Mouse (Mus musculus): ENCODE measurements around the gene Ces3b. TPM values are rescaled to one million over a fixed set of nuclear protein-coding genes. Genes with fewer than 3 reads are reported as not detected.

Ces3b gene
- polyA plus RNA-seq, 2 experiments from 2014 or later, result not detected

Other genes starting within 250 kb of the Ces3b start
- 10 to 100 TPM; 22.1 to 39.8 TPM for gene Ces2c, start 236.7 kb upstream of the Ces3b start, polyA plus RNA-seq (2017; shearing (Covaris generic))
- gene Ces2e, start 157.5 kb upstream of the Ces3b start, polyA plus RNA-seq (2017; shearing (Covaris generic)), result not detected
- gene Ces2f, start 136.4 kb upstream of the Ces3b start, polyA plus RNA-seq (2017; shearing (Covaris generic)), result not detected
- under 1 TPM; 0.13 to 0.28 TPM for gene Ces2g, start 122.0 kb upstream of the Ces3b start, polyA plus RNA-seq (2017; shearing (Covaris generic))
- not detected for gene Ces2h, start 82.9 kb upstream of the Ces3b start, polyA plus RNA-seq (2017; shearing (Covaris generic))
- not detected for gene Ces3a, start 35.2 kb upstream of the Ces3b start, polyA plus RNA-seq (2017; shearing (Covaris generic))
- under 1 TPM in 1 of 2 experiments, not detected in 1; 0.13 TPM for gene Ces4a, start 48.0 kb downstream of the Ces3b start, polyA plus RNA-seq (2017; shearing (Covaris generic))
- gene Cbfb, start 86.9 kb downstream of the Ces3b start, polyA plus RNA-seq (2017; shearing (Covaris generic)), result 10 to 100 TPM; 26.7 to 40.6 TPM
- gene D230025D16Rik, start 141.4 kb downstream of the Ces3b start, polyA plus RNA-seq (2017; shearing (Covaris generic)), result 10 to 100 TPM; 13.9 to 14.2 TPM
- under 1 TPM; 0.33 to 0.47 TPM for gene B3gnt9, start 171.4 kb downstream of the Ces3b start, polyA plus RNA-seq (2017; shearing (Covaris generic))
- 10 to 100 TPM; 58.1 to 76.0 TPM for gene Tradd, start 180.9 kb downstream of the Ces3b start, polyA plus RNA-seq (2017; shearing (Covaris generic))
- gene Fbxl8, start 180.9 kb downstream of the Ces3b start, polyA plus RNA-seq (2017; shearing (Covaris generic)), result 10 to 100 TPM; 16.5 to 27.6 TPM
- gene Hsf4, start 186.0 kb downstream of the Ces3b start, polyA plus RNA-seq (2017; shearing (Covaris generic)), result under 1 TPM; 0.26 to 0.39 TPM
- under 1 TPM in 1 of 2 experiments, not detected in 1; 0.15 TPM for gene Nol3, start 192.4 kb downstream of the Ces3b start, polyA plus RNA-seq (2017; shearing (Covaris generic))
- gene 4931428F04Rik, start 206.1 kb downstream of the Ces3b start, polyA plus RNA-seq (2017; shearing (Covaris generic)), result 1 to 10 TPM in 1 of 2 experiments, under 1 TPM in 1; 0.90 to 2.6 TPM
- gene Exoc3l, start 212.3 kb downstream of the Ces3b start, polyA plus RNA-seq (2017; shearing (Covaris generic)), result 1 to 10 TPM in 1 of 2 experiments, not detected in 1; 1.1 TPM
- gene E2f4, start 213.9 kb downstream of the Ces3b start, polyA plus RNA-seq (2017; shearing (Covaris generic)), result 10 to 100 TPM; 44.5 to 56.2 TPM
- 10 to 100 TPM in 1 of 2 experiments, 1 to 10 TPM in 1; 7.4 to 13.5 TPM for gene Elmo3, start 221.8 kb downstream of the Ces3b start, polyA plus RNA-seq (2017; shearing (Covaris generic))
- gene Lrrc29, start 242.5 kb downstream of the Ces3b start, polyA plus RNA-seq (2017; shearing (Covaris generic)), result 1 to 10 TPM; 1.7 to 6.2 TPM
- gene Tmem208, start 242.6 kb downstream of the Ces3b start, polyA plus RNA-seq (2017; shearing (Covaris generic)), result 100 to 1,000 TPM; 149 to 160 TPM